Mouse (Mus musculus): Measurements from ENCODE around the gene Usp1.

Gene Usp1

DNA sequence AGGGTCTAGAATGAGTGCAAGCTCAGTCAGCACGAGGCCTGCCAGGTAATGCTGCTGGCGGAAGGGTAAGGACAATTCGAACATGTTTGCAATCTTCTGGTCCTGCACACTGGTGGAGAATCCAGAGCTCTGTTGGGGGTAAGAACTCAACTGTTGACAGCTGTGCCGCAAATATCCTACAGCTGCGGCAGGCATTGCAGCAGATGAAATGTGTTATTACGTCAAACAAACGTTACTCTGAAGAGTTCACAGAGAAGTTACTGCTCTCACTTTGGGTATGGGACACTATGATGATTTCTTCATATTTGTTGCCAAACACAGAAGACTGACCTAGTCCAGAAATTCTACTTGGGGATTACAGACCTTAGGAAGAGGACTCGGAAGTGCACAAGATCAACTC is 61.1 kb downstream of the Usp1 start:
- no peak for DNase-seq

All from layer of hippocampus, adult 9-11 months (tissue).